Mouse (Mus musculus) ES-Bruce4 (cell line): ENCODE measurements at regions not wholly inside any gene's neighbourhood (a gene's known extent, or its start where the extent isn't known, plus 50 kb on each side); places are given as distances from the start of the nearest gene placed in this dataset.

Experiments used
- CTCF ChIP-seq: IDR thresholded peaks from one replicate; pipeline ENCODE4 v1.8.1; 2011; ENCODE audit warnings: low read depth, low read length
- EP300 ChIP-seq: IDR thresholded peaks from 2 replicates; pipeline ENCODE4 v1.6.1; 2011; ENCODE audit warnings: low read depth, low read length; ENCODE audit not compliant: insufficient read depth
- POLR2A ChIP-seq: IDR thresholded peaks from one replicate; pipeline ENCODE4 v1.8.1; 2011; ENCODE audit warnings: low read length; ENCODE audit not compliant: insufficient read depth

GRCm38 (mm10) chr10:44776175-44776574 lies 247.9 kb upstream of the Prdm1 start:
- no peak for TF ChIP-seq POLR2A
- TF ChIP-seq CTCF = no peak
- TF ChIP-seq EP300 = no peak
